Mouse (Mus musculus) ES-Bruce4 (cell line): ENCODE measurements around the gene Nr1h4. TPM values are rescaled to one million over a fixed set of nuclear protein-coding genes. Genes with fewer than 3 reads are reported as not detected.
"Not testable (repeated sequence)": the region's sequence is repeated elsewhere in the genome, so short reads cannot be mapped to it uniquely, and the experiment has no call there.

Experiments
- H3K27ac ChIP-seq: 2 replicates; pipeline ENCODE4 v1.5.1; 2012; ENCODE audit warnings: low read length, inconsistent platforms; ENCODE audit not compliant: insufficient read depth
- H3K27me3 ChIP-seq: 2 replicates; pipeline ENCODE4 v1.6.1; 2012; ENCODE audit warnings: mild to moderate bottlenecking, low read length, inconsistent platforms; ENCODE audit not compliant: control insufficient read depth, poor library complexity, insufficient read depth, severe bottlenecking
- H3K36me3 ChIP-seq: 2 replicates; pipeline ENCODE4 v1.6.1; 2012; ENCODE audit warnings: inconsistent platforms, mild to moderate bottlenecking, low read length, moderate library complexity; ENCODE audit not compliant: control insufficient read depth, poor library complexity, insufficient read depth, severe bottlenecking
- H3K4me1 ChIP-seq: one replicate; pipeline ENCODE4 v1.8.1; 2011; ENCODE audit warnings: low read length; ENCODE audit not compliant: control insufficient read depth, insufficient read depth
- H3K4me3 ChIP-seq: 2 replicates; pipeline ENCODE4 v1.5.1; 2011; ENCODE audit warnings: low read depth, mild to moderate bottlenecking, low read length
- H3K9ac ChIP-seq: 2 replicates; pipeline ENCODE4 v1.6.1; 2012; ENCODE audit warnings: low read depth, mild to moderate bottlenecking, inconsistent platforms; ENCODE audit not compliant: poor library complexity, severe bottlenecking
- H3K9me3 ChIP-seq: replicated peaks from 2 replicates; pipeline ENCODE4 v1.6.1; 2012; ENCODE audit warnings: mild to moderate bottlenecking, low read length, inconsistent platforms; ENCODE audit not compliant: control insufficient read depth, poor library complexity, insufficient read depth, severe bottlenecking
- CTCF ChIP-seq: IDR thresholded peaks from one replicate; pipeline ENCODE4 v1.8.1; 2011; ENCODE audit warnings: low read depth, low read length
- EP300 ChIP-seq: IDR thresholded peaks from 2 replicates; pipeline ENCODE4 v1.6.1; 2011; ENCODE audit warnings: low read depth, low read length; ENCODE audit not compliant: insufficient read depth
- POLR2A ChIP-seq: IDR thresholded peaks from one replicate; pipeline ENCODE4 v1.8.1; 2011; ENCODE audit warnings: low read length; ENCODE audit not compliant: insufficient read depth
- polyA plus RNA-seq: library from polyadenylated mRNA; stranded (reverse); fragments of >200 nt; gene quantifications from 2 replicates; pipeline ENCODE4 v1.2.4, GENCODE M21; 2011; ENCODE audit warnings: low read depth; ENCODE audit not compliant: missing spikeins, insufficient read depth, insufficient read length

Nr1h4 gene
- polyA plus RNA-seq, 1 experiment, result not detected

DNA sequence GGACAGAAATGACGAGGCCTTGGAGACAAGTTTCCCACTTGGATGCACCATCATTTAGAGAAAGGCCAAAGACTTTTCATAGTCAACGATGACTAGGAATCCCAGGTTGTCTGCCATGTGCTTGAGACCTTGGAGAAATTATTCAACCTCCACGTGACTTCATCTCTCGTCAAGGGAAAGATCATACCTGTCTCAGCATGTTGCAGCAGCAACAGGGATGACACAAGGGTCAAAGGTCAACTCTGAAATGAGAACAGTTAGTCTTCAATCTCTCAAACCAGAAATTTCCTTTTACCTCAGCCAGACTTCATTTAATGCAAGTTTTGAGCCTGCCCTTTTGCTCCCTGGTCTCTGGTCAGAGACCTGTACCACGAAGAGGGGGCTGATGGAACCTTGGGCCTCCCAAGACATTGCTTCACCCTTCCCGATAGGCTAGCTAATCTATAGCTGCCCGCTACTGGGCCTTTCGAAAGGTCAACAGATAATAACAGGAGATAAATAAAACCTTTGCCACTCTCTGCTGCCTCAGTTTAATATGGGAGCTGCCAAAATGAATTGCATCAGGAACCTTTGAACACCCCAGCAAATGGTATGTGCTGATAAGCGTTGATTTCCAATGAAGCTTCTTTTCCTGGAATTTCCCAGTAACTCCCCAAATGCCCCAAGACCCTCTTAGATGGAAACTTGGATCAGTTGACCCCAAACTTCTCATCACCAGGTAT lies 32.1 kb upstream of the Nr1h4 start:
- no peak for TF ChIP-seq CTCF
- TF ChIP-seq EP300, result no peak
- TF ChIP-seq POLR2A, result no peak
- Histone ChIP-seq H3K36me3 (no peaks in the 10 kb centered on the region), H3K4me1 (no peaks in the 10 kb centered on the region), H3K4me3 (no peak overlapping the region), H3K27ac (no peak overlapping the region), H3K9ac (no peak overlapping the region), H3K27me3 (no peaks in the 10 kb centered on the region), H3K9me3 (no peaks in the 10 kb centered on the region)

DNA sequence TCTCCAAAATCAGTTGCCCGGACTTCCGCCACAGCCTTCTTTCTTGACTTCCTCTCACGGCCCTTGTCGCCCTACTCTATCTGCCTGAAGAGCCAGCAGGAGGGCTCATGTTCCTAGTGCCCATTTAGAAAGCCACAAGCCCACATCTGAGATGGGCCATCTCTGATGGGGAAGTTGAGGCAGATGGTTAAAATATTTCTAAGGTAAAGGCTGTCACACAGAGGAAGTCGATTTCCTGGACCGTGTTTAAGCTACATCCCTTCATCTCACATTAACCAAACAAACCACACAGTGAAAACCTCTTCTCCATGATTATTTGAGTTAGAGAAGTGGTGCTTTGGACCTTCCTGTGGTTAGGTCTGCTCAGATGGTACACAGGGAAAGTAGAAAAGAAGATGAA lies 28.7 kb upstream of the Nr1h4 start:
- H3K9me3 ChIP-seq, result no peaks in the 10 kb centered on the region
- H3K4me3 ChIP-seq, result no peak overlapping the region
- TF ChIP-seq CTCF (no peak), POLR2A (no peak), EP300 (no peak)
- H3K36me3 ChIP-seq, result no peaks in the 10 kb centered on the region
- H3K27ac ChIP-seq, result no peak overlapping the region
- H3K27me3 ChIP-seq, result no peaks in the 10 kb centered on the region
- no peak overlapping the region for H3K9ac ChIP-seq
- H3K4me1 ChIP-seq, result no peaks in the 10 kb centered on the region

DNA sequence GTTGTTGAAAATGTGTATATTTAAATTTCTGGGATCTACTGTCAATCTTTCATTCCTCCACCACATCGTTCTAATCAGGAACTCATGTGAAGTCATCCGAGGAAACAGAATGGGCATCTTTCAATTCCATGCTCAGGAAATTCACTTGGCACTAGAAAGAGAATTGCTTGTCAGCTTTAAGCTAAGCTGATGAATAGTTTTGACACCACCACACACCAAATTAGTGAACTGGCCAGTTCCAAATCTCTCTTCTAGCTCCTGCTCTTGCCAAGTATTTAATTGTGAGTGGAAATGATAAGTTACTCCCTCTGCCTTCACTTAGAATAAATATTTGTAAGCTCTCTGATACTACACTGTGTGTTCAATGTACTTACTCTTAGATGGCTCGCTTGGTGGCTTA lies 26.0 kb upstream of the Nr1h4 start:
- H3K4me3 ChIP-seq, result no peak overlapping the region
- TF ChIP-seq POLR2A, result no peak
- TF ChIP-seq EP300, result no peak
- TF ChIP-seq CTCF, result no peak
- H3K27me3 ChIP-seq, result no peaks in the 10 kb centered on the region
- no peaks in the 10 kb centered on the region for H3K9me3 ChIP-seq
- no peak overlapping the region for H3K27ac ChIP-seq
- H3K4me1 ChIP-seq, result no peaks in the 10 kb centered on the region
- H3K36me3 ChIP-seq, result no peaks in the 10 kb centered on the region
- H3K9ac ChIP-seq, result no peak overlapping the region

DNA sequence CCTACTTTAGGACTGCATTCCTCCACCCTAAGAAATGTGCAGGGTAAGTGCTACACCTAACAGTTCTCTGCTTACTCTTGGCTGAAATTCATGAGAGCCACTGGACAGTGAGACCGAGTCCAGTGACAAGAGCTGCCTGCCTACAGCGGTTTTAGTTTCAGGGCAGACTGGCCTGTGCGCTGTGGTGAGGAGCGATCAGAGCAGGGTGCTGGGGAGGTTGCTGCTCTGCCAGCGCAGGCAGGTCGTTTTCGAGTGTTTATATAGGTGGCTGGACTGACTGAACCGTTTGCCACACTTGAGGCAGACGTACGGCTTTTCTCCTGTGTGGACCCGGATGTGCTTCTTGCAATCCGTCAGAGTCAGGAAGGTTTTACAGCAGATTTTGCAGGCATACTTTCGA lies 21.5 kb upstream of the Nr1h4 start:
- not testable (repeated sequence) for H3K4me1 ChIP-seq, H3K36me3 ChIP-seq, H3K9ac ChIP-seq, H3K27ac ChIP-seq, H3K9me3 ChIP-seq, H3K27me3 ChIP-seq, H3K4me3 ChIP-seq

DNA sequence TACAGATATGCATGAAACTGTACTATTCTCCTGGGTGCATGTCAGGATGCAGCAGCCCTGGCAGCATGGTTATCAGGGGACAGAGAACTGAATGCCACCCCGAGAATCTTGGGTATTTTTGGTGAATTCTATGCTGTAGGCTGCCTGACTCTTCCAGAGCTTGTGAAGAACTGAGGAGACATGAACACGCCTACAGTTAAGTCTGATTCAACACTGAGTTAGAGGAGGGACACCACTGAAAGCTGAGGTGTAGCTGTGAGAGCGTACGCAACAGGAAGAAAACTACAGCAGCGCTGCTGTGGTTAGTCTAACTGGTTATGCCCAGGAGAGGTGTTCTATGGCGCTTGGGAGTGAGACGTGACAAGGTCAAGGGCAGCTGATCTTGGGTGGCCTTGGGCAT lies 20.5 kb upstream of the Nr1h4 start:
- H3K9ac ChIP-seq, H3K27me3 ChIP-seq, H3K36me3 ChIP-seq, H3K4me1 ChIP-seq, H3K27ac ChIP-seq, H3K4me3 ChIP-seq, H3K9me3 ChIP-seq: not testable (repeated sequence)

DNA sequence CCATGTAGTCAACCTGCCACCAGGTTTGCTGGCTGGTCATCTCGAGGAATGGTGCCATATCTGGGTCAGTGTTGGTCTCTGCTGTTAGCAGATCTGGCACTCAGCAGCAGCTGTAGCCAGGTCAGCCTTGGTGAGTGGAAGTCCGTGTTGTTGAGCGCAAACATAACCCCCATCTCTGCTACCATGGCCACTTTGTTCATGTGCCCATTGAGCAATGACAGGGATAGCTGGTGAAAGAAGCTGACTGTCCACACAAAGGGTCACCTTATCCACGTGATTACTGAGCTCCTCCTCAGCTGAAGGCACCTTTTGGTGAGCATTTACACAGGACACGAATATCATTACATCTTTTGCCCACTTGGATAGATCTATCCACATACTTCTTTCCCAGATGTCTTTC lies 19.6 kb upstream of the Nr1h4 start:
- no peaks in the 10 kb centered on the region for H3K9me3 ChIP-seq
- no peaks in the 10 kb centered on the region for H3K4me1 ChIP-seq
- TF ChIP-seq CTCF (no peak), EP300 (no peak), POLR2A (no peak)

More for the DNA sequence above, 19.6 kb upstream of the Nr1h4 start:
- Histone ChIP-seq H3K36me3 (no peaks in the 10 kb centered on the region), H3K4me3 (no peak overlapping the region), H3K9ac (no peak overlapping the region), H3K27me3 (no peaks in the 10 kb centered on the region), H3K27ac (no peak overlapping the region)
